Mouse (Mus musculus) lung, adult 2 months (tissue): ENCODE measurements around the gene Cryba1.

ENCODE experiments used
- CTCF ChIP-seq: fragments of 200-500 bp; IDR thresholded peaks from 2 replicates; pipeline ENCODE4 v1.5.1; 2011; ENCODE audit warnings: mild to moderate bottlenecking, low read length, control low read depth; ENCODE audit not compliant: insufficient read depth
- POLR2A ChIP-seq: fragments of 200-500 bp; IDR thresholded peaks from 2 replicates; pipeline ENCODE4 v1.6.1; 2011; ENCODE audit warnings: low read depth, mild to moderate bottlenecking, control low read depth, low read length, borderline replicate concordance; ENCODE audit errors: extremely low read depth

DNA sequence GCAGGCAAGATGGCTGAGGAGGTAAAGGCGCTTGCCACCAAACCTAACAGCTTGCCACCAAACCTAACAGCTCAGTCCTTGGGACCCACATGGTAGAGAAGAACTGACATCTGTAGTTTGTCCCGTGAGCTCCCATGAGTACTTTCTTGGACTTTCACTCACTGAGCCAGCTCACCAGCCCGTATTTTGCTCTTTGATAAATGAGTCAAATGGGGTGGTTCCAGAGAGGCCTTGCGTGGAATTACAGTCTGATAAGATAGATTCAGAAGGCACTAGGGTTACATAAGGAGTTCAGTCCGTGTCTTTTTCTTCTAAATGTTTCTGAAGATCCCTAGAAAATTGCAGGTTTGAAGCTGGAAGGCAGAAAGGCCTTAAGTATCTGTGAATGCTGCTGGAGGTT lies 27.4 kb upstream of the Cryba1 start:
- TF ChIP-seq CTCF (no peak), POLR2A (no peak)
